Mouse (Mus musculus): ENCODE measurements around the gene Pip5k1b.

Pip5k1b gene

DNA sequence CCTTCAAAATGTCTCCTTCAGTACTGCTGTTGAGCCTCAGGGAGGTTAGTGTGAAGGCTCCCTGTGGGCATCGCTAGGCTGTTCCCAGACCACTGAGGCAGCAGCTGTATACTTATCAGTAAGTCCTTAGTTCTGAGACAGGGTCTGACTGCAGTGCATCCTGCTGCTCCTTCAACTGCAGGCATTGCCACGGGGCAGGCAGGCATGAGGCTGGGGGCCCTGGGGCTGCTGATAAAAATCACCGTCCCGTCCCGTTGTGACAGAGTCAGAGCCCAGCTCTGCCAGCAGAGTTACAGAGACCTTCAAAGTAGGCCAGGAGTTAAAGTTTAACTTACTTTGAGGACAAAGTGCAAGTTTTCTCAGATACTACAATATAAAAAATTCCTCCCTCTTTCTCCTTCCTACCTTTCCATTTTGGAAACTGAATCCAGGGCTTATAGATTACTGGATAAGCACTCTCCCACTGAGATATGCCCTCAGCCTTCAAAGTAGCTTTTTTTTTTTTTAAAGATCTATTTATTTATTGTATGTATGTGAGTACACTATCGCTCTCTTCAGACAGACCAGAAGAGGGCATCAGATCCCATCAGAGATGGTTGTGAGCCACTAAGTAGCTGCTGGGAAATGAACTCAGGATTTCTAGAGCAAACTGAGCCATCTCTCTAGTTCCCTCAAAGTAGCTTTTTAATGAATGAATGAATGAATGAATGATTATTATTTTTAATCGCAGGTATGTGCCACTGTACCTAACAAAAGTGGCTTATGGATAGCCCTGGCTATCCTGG, 289.4 kb downstream of the Pip5k1b start:
- Histone ChIP-seq H3K4me3 (replicated peaks; ENCODE audit: low read length) (no peak overlapping the region), H3K9me3 (ENCODE audit: low read length) (no peaks in the 10 kb centered on the region)
- no peak for TF ChIP-seq POU5F1 (IDR thresholded peaks at IDR 0.05; ENCODE audit: borderline replicate concordance, low read length)
- TF ChIP-seq NANOG (IDR thresholded peaks at IDR 0.05; ENCODE audit: borderline replicate concordance, low read length) = no peak
- TF ChIP-seq CTCF (conservative IDR thresholded peaks at IDR 0.05; ENCODE audit: low read length) = no peak

DNA sequence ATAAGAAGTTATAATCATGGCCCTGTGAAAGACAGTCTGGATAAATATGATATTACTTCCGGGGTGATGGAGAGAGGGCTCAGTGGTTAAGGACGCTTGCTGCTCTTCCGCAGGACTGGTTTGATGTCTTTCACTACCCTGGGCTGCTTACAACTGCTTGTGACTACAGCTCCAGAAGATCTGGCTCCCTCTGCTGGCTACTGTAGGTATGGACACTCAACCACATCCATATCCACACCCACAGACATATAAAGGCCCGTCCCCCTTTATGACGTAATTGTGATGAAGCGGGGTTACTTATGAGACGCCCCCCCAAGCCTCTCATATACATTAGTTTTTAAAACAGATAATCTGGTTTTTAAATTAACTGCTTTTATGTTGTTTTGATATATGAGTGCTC, 290.7 kb downstream of the Pip5k1b start:
- Histone ChIP-seq H3K4me1 (replicated peaks; ENCODE audit: low read depth, low read length) (peaks cover 39% of the 10 kb centered on the region), H3K27me3 (ENCODE audit: insufficient read depth, low read length) (no peaks in the 10 kb centered on the region), H3K36me3 (ENCODE audit: insufficient read depth, low read length) (peaks cover 25% of the 10 kb centered on the region), H3K4me3 (replicated peaks; ENCODE audit: low read length) (no peak overlapping the region), H3K9me3 (ENCODE audit: low read length) (no peaks in the 10 kb centered on the region)
- TF ChIP-seq POU5F1 (IDR thresholded peaks at IDR 0.05; ENCODE audit: borderline replicate concordance, low read length) (no peak), CTCF (conservative IDR thresholded peaks at IDR 0.05; ENCODE audit: low read length) (peak; percentile 77)

More for the DNA sequence above, 289.4 kb downstream of the Pip5k1b start:
- Histone ChIP-seq H3K4me1 (replicated peaks; ENCODE audit: low read depth, low read length) (peaks cover 43% of the 10 kb centered on the region), H3K36me3 (ENCODE audit: insufficient read depth, low read length) (peaks cover 29% of the 10 kb centered on the region), H3K27me3 (ENCODE audit: insufficient read depth, low read length) (no peaks in the 10 kb centered on the region)

DNA sequence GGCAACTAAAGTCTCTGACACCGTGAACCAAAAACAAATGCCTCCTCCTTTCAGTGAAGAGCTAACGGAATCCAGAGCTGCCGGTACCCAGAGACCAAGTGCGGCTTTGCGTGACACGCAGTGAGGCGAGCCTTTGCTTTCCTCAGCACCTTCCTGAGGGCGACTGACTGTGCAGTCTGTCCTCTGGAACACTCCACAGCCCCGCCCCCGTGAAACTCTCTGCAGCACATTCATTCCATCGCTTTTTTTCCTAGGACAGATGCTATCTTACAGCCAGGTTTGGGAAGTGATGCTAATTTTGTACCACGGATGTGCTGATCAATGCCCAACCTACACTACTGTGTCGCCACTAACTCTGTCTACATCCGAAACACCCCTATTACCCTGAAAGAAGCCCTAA, 292.9 kb downstream of the Pip5k1b start:
- TF ChIP-seq CTCF (conservative IDR thresholded peaks at IDR 0.05; ENCODE audit: low read length) (no peak), NANOG (IDR thresholded peaks at IDR 0.05; ENCODE audit: borderline replicate concordance, low read length) (no peak), POU5F1 (IDR thresholded peaks at IDR 0.05; ENCODE audit: borderline replicate concordance, low read length) (no peak)
- H3K4me1 ChIP-seq (replicated peaks; ENCODE audit: low read depth, low read length) = peaks cover 31% of the 10 kb centered on the region
- H3K4me3 ChIP-seq (replicated peaks; ENCODE audit: low read length) = 0 out of 2 replicates have a peak overlapping the region, but pooled peaks have one; percentile 7
- no peaks in the 10 kb centered on the region for H3K9me3 ChIP-seq (ENCODE audit: low read length)
- peaks cover 22% of the 10 kb centered on the region for H3K36me3 ChIP-seq (ENCODE audit: insufficient read depth, low read length)
- H3K27me3 ChIP-seq (ENCODE audit: insufficient read depth, low read length) = no peaks in the 10 kb centered on the region

DNA sequence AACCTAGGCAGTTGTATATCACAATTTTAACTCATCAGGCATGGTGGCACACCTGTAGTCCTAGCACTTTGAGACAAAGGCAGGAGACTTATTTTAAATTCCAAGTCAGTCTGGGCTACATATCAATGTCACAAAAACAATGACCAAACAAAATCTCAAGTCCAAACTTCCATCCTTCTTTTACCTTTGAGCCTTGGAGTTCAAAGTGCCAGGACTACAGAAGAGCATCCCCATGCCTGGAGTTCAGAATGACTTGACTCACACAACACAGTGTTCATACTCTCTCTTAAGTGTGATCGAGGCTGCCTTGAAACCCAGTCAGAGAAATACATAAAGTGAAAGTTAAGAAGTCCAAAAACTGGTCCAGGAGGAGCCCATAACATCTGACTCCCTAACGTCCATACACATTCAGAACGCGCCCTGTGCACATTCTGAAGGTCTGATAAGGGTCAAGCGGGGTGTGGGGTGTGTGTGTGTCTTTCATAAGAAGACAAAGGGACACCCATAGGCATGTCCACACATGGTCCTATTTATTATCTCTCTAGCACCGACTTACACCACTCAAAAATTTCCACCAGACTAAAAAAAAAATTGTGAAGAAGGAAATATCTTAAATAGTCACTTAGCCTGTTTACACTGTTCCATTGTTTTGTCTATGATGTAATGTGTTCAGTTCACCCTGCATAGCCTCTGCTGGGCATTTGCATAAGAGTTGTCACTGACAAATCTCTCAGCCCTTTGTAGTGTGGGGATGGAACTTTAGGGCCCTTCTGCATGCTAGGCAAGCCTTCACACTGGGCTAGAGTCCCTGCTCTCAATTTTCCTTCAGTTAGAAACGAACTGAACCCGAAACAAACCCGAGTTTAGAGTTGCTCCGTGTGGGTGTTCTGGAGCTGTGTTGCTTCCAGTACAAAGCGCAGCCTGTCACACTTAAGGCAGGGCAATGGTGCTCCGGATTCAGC, 296.0 kb downstream of the Pip5k1b start:
- Histone ChIP-seq H3K9me3 (ENCODE audit: low read length) (no peaks in the 10 kb centered on the region), H3K4me1 (replicated peaks; ENCODE audit: low read depth, low read length) (peaks cover 27% of the 10 kb centered on the region), H3K4me3 (replicated peaks; ENCODE audit: low read length) (no peak overlapping the region), H3K36me3 (ENCODE audit: insufficient read depth, low read length) (peaks cover 14% of the 10 kb centered on the region), H3K27me3 (ENCODE audit: insufficient read depth, low read length) (peaks cover 6% of the 10 kb centered on the region; the same call in 1 of the 2 replicates)
- no peak for TF ChIP-seq NANOG (IDR thresholded peaks at IDR 0.05; ENCODE audit: borderline replicate concordance, low read length)
- no peak for TF ChIP-seq CTCF (conservative IDR thresholded peaks at IDR 0.05; ENCODE audit: low read length)
- no peak for TF ChIP-seq POU5F1 (IDR thresholded peaks at IDR 0.05; ENCODE audit: borderline replicate concordance, low read length)

DNA sequence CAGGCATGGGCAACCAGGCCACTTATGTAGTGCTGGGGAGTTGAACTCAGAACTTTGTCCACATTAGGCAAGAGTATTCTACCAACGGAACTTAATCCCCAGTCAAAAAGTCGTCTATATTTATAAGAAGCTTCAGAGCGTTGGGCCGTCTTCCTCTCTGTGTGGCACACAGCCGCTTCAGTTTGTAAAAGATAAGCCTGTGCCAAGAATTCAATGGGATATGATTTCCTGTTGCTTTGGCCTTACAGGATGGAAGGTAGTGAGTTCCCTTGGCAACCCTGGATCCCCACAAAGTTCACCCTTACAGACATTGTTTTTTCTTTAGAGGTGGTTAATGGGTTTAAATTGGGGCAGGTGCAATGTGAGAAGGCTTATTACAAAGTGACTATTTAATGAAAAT, 297.3 kb downstream of the Pip5k1b start:
- peaks cover 6% of the 10 kb centered on the region; the same call in 1 of the 2 replicates for H3K27me3 ChIP-seq (ENCODE audit: insufficient read depth, low read length)
- peaks cover 6% of the 10 kb centered on the region for H3K36me3 ChIP-seq (ENCODE audit: insufficient read depth, low read length)
- H3K4me1 ChIP-seq (replicated peaks; ENCODE audit: low read depth, low read length) = peaks cover 37% of the 10 kb centered on the region
- no peak for TF ChIP-seq NANOG (IDR thresholded peaks at IDR 0.05; ENCODE audit: borderline replicate concordance, low read length)
- TF ChIP-seq CTCF (conservative IDR thresholded peaks at IDR 0.05; ENCODE audit: low read length) = no peak
- no peak for TF ChIP-seq POU5F1 (IDR thresholded peaks at IDR 0.05; ENCODE audit: borderline replicate concordance, low read length)
- no peak overlapping the region for H3K4me3 ChIP-seq (replicated peaks; ENCODE audit: low read length)
- no peaks in the 10 kb centered on the region for H3K9me3 ChIP-seq (ENCODE audit: low read length)

DNA sequence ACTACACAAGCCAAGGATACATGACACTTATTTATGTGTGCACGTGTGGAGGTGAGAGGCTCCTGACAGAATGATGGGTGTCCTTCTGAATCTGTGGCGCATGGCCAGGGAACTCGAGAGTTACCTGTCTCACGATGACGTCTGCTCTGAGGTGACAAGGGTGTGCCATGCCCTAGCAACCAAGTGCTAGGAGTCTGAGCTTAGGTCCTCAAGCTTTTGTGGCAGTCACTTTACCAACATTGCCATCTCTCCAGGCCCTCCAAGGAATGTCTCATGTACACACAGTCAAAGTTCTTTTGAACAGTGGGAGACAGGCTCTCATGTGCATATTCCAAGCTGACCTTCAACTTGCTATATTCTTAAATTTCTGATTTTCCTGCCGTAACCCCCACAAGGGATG, 297.7 kb downstream of the Pip5k1b start:
- TF ChIP-seq CTCF (conservative IDR thresholded peaks at IDR 0.05; ENCODE audit: low read length) (no peak), NANOG (IDR thresholded peaks at IDR 0.05; ENCODE audit: borderline replicate concordance, low read length) (no peak), POU5F1 (IDR thresholded peaks at IDR 0.05; ENCODE audit: borderline replicate concordance, low read length) (no peak)
- H3K27me3 ChIP-seq (ENCODE audit: insufficient read depth, low read length) = peaks cover 6% of the 10 kb centered on the region; the same call in 1 of the 2 replicates
- H3K36me3 ChIP-seq (ENCODE audit: insufficient read depth, low read length) = peaks cover 6% of the 10 kb centered on the region
- H3K9me3 ChIP-seq (ENCODE audit: low read length) = no peaks in the 10 kb centered on the region
- peaks cover 39% of the 10 kb centered on the region for H3K4me1 ChIP-seq (replicated peaks; ENCODE audit: low read depth, low read length)
- no peak overlapping the region for H3K4me3 ChIP-seq (replicated peaks; ENCODE audit: low read length)

DNA sequence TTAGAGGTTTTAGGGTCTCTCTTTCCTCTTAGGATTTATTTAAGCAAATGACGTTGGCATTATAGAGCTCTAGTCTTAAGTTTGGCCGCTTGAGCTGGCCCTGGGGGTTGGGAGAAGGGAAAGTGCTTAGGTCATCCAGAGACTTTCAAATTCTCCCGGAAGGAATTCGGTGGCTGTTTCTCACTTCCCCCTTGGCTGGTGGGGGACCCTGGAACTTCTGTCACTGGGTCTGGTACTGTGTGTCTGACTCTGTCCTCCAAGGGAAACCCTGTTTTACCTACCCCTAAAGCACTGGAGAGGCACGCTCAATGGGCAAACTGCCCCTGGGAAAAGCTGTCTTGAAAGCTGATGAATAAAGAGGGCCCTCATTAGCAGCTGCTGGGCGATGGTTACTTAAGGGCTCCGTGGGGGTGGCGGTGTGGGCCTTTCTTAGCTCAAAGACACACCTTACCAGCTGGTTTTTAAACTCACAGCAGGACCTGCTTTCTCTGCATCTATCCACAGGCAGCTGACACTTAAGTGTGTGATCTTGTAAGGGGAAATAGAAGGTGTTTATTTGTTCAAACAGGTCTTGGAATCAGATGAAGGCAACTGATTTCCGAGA, 301.9 kb downstream of the Pip5k1b start:
- Histone ChIP-seq H3K4me3 (replicated peaks; ENCODE audit: low read length) (no peak overlapping the region), H3K9me3 (ENCODE audit: low read length) (no peaks in the 10 kb centered on the region), H3K36me3 (ENCODE audit: insufficient read depth, low read length) (no peaks in the 10 kb centered on the region), H3K27me3 (ENCODE audit: insufficient read depth, low read length) (peaks cover 6% of the 10 kb centered on the region; the same call in 1 of the 2 replicates), H3K4me1 (replicated peaks; ENCODE audit: low read depth, low read length) (peaks cover 58% of the 10 kb centered on the region)
- no peak for TF ChIP-seq CTCF (conservative IDR thresholded peaks at IDR 0.05; ENCODE audit: low read length)
- no peak for TF ChIP-seq POU5F1 (IDR thresholded peaks at IDR 0.05; ENCODE audit: borderline replicate concordance, low read length)
- TF ChIP-seq NANOG (IDR thresholded peaks at IDR 0.05; ENCODE audit: borderline replicate concordance, low read length) = no peak

DNA sequence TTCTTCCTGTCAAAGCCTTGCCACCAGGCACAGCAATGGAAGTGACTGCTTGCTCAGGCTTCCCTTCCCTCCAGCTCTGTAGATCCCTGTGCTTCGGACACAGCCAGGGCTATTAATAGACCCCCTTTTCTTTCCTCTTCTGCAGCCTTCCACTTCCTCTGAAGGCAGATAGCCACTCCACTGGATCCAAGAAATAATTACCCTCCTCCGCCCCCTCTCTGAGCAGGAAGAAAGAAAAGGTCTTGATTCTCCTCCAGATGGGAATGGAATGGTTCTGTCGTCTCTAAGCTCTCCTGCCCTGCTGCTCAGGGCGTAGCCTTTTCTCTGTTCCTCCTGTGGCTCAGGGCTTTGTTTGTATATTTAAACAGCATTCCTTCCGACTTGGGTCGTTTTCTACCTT, 303.8 kb downstream of the Pip5k1b start:
- Histone ChIP-seq H3K36me3 (ENCODE audit: insufficient read depth, low read length) (no peaks in the 10 kb centered on the region), H3K4me1 (replicated peaks; ENCODE audit: low read depth, low read length) (peaks cover 58% of the 10 kb centered on the region), H3K4me3 (replicated peaks; ENCODE audit: low read length) (peak overlapping the region; percentile 41), H3K9me3 (ENCODE audit: low read length) (no peaks in the 10 kb centered on the region), H3K27me3 (ENCODE audit: insufficient read depth, low read length) (peaks cover 6% of the 10 kb centered on the region; the same call in 1 of the 2 replicates)
- TF ChIP-seq CTCF (conservative IDR thresholded peaks at IDR 0.05; ENCODE audit: low read length) (no peak), POU5F1 (IDR thresholded peaks at IDR 0.05; ENCODE audit: borderline replicate concordance, low read length) (no peak), NANOG (IDR thresholded peaks at IDR 0.05; ENCODE audit: borderline replicate concordance, low read length) (no peak)

Measured in E14TG2a.4 (cell line).